Mouse (Mus musculus): ENCODE data around the gene Poldip2.

The Poldip2 gene

DNA sequence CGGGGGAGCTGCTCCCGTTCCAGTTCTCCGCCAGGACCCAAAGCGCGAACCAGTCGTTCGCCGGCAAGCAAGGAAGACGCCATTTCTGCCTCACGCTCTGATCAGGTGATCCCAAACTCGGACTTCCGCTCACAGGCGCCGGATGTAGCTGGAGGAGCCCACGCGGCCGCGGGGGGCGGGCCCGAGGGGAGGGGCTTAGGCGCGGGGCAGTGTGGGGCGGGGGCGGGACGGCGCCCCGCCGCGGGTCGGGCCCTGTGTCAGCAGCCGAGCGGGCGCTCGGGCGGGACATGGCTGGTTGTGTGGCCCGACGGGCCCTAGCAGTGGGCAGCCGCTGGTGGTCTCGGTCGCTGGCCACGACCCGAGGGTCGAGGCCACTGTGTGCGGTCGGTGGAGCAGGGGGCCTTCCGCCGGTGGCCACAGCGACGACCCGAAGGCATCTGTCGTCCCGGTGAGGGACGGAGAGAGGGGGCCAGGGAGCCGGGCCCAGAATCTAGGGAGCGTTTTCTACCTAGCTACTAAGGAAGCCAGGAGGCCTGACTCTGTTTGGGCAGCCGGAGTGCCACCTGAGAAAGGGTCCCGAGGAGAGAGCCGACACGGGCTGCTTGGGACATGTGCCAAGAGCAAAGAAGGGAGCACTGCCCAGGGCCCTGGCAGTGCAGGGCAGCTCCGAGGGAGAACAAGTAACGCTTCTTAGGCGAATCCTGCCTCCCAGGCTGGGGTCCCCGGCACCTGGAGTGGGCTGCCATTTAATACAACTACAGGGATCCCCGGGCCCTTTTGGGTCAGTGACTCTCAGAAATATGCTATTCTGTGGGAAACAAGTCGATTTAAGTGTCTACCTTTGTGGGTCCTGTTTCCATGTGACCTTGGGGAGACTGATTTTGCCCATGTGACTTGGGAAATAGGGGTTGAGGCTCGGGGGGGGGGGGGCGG, at the start of gene Poldip2, which contains the start of gene Tmem199:
TSS of gene Poldip2 (plus strand) at position 169 of the 933 bp plus-strand sequence.
TSS of gene Tmem199 (minus strand) at position 148 of the 933 bp plus-strand sequence.
- peak; percentile 85 to 89 for DNase-seq (ENCODE audit: low spot score in 2 of 2)

DNA sequence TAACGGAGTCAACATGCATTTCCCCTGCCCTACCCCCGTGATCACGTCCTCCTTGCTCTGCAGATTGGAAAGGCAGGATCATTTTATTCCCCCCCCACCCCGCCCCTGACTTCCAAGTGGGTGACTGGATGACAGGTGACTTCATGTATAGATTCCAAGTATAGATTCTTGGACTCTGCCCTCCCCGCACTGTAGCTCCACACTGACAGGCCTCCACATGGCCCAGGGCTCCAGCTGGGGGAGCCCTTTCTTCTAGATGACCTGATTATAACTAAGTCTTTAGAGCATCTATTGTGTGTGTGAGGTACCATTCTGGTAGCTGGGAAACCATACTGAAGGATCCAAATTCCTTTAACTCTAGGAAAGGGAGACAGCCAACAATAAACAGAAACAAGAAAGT, 49.3 kb upstream of the Poldip2 start:
- DNase-seq (ENCODE audit: low spot score in 2 of 2), result no peak

GRCm38 (mm10) chr11:78463286-78464036, 48.5 kb upstream of the Poldip2 start:
- no peak for DNase-seq (ENCODE audit: low spot score in 2 of 2)

DNA sequence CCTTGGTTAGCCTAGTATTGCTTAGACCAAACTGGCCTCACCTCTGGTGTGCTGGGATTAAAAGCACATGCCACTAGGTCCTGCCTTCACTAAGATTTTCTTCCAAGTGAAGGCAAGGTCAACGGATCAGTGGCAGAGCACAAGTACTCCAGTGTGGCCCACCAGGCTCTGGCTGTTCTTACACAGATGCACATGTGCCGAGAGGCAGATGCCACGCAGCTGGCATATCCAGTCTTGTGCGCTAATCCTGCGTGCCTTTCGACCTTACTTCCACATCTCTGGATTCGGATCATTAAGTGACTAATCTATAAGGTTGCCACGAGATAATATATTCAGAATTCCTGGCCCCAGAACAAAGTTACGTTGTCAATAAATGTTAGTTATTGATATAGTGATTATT, 46.9 kb upstream of the Poldip2 start:
- DNase-seq (ENCODE audit: low spot score in 2 of 2), result no peak

- peak; percentile 72 to 73 for DNase-seq (ENCODE audit: low spot score in 2 of 2)
These were observed 46.3 kb upstream of the Poldip2 start, which contains the start of gene Slc46a1 for GRCm38 (mm10) chr11:78465568-78466180. Gene Slc46a1 (plus strand): TSS chr11:78465697.

GRCm38 (mm10) chr11:78466242-78466912, 45.6 kb upstream of the Poldip2 start:
- DNase-seq (ENCODE audit: low spot score in 2 of 2), result no peak

DNA sequence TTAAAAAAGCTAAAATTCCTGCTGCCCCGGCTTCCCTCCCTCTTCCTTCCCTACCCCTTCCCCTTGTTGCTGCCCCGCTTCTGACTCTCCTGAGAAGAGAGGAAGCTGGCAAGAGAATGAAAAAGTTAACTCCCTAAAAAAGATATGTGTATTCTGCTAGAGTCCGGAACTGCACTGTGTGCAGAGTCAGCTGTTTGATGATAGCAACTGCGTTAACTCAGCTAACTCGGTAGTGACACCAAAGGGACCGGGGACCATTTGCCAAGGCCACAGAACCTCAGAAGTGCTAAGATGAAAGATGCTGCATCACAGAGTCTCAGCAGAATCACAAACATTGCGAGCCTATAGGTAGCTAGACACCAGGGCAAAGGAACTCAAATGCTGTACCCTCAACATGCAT, 44.5 kb upstream of the Poldip2 start:
- no peak for DNase-seq (ENCODE audit: low spot score in 2 of 2)

GRCm38 (mm10) chr11:78467932-78468331, 44.1 kb upstream of the Poldip2 start:
- DNase-seq (ENCODE audit: low spot score in 2 of 2), result no peak

DNA sequence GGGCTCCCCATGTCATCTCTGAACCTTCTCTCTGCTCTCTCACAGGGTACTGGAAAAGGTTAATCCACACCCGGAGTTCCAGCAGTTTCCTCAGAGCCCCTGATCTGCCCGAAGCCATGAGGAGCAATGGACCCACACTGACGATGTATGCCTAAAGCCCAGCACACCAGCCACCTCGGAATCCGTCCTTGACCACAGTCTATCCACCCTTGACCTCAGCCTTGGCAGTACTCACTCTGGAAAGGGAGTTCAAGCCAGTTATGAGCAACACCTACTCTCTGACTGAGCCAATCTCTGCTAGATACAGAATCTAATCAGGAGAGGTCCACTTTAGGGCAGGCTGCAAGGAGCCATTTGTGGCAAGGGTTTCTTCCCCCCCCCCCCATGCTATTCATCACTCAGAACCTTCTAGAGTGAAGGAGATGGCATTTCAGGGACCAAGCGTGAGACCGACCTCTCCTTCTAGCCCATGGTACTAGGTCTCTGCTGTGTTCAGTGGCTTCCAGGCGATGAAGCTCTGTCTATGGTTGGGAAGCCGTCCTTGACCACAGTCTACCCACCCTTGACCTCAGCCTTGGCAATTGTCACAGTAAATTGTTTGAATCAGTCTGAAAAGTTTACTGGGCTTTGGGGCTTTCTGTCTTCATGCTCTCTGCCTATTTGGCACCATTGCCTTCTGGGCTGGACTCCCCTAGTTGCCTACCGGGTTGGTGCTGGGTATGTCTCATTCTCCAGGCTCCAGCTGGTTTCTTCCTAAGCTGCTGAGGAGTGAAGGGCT, 40.5 kb upstream of the Poldip2 start:
- DNase-seq (ENCODE audit: low spot score in 2 of 2), result no peak

GRCm38 (mm10) chr11:78475289-78475688, 36.7 kb upstream of the Poldip2 start:
- no peak for DNase-seq (ENCODE audit: low spot score in 2 of 2)

GRCm38 (mm10) chr11:78483639-78484038, 28.4 kb upstream of the Poldip2 start:
- DNase-seq (ENCODE audit: low spot score in 2 of 2), result no peak

DNA sequence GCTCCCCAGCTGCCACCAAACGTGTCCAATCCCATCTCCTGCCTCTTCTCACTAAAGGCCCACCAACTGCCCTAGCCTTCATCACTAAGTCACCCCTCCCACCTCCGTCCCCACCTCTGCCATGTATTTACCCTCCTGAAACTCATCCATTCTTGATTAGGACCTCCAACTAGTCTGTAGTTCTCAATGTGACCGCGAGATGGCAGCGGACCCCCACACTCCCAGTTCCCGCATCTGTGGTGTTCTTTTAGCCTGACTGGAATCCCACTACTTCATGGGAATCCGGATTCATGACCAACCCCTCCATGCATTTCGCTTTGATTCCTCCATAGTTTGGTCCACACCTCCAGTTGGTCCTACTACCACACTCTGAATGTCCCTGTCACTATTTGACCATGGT, 23.8 kb upstream of the Poldip2 start:
- DNase-seq (ENCODE audit: low spot score in 2 of 2), result peak; percentile 69 to 83

DNA sequence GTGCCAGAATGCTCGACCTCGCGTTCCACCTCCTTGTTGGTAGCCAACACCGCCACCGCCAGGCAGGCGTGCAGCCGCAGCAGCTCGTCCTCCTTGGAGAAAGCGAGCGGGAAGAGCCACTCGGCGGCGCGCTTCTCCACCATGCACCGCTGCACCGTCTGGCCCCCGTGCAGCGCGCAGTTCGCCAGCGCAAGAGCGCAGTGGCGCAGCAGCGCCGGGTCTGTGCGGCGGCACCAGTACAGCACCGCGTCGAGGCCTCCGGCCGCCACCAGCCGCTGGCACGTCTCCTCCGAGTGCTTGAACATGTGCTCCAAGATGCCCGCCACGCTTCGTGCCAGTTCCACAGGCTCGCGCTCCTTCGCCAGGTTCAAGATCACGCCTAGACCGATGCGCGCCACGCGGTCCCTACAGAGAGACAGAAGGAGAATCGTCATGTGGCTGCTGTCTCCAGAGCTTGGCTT, 21.2 kb upstream of the Poldip2 start:
- DNase-seq (ENCODE audit: low spot score in 2 of 2), result peak; percentile 47 to 66

DNA sequence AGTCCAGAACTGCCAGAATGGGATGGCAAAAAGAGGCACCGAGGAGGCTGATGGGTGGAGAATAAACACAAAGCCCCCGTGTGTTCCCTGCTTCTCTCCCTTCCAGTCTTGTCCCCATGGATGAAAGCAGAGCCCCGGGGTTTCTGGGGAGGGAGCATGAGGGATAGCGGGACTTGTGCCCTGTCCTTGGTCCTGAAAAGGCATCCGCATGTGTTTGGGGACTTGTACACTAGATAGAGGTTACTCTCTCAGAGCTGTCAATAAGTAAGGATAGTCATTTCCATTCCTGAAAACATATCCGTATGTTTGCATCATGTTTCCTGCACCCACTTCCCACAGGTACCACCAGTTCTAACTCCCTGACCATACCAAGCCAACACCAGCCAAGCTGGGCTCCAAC, 16.1 kb upstream of the Poldip2 start:
- DNase-seq (ENCODE audit: low spot score in 2 of 2), result no peak

- peak; percentile 52 to 54 for DNase-seq (ENCODE audit: low spot score in 2 of 2)
These were observed 14.9 kb upstream of the Poldip2 start for GRCm38 (mm10) chr11:78497071-78497541.

- peak; percentile 96 for DNase-seq (ENCODE audit: low spot score in 2 of 2)
These were observed 14.2 kb upstream of the Poldip2 start, which contains the start of gene Sarm1 for GRCm38 (mm10) chr11:78497544-78498522. Gene Sarm1 (minus strand): TSS chr11:78497754.

DNA sequence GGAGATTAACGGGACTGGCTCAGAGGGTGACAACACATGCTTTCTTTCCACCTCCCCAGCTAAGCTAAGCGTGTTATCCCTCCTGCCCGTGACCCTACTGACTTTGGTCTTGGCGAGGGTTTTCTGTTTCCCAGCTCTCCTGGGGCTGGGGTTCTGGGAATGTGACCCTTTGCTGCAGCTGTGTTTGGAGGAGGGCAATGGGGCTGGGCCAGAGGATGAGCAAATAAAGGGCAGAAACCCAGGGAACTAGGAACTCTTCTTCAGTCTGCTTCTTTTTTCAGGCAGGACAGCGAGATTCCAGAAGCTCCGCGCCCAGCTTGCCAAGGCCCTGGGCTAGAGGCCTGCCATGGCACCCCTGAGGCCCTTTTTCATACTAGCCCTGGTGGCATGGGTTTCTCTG, 13.0 kb upstream of the Poldip2 start, which contains the start of gene Vtn:
TSS of gene Vtn (plus strand) at position 88 of the 400 bp plus-strand sequence.
- no peak for DNase-seq (ENCODE audit: low spot score in 2 of 2)

DNA sequence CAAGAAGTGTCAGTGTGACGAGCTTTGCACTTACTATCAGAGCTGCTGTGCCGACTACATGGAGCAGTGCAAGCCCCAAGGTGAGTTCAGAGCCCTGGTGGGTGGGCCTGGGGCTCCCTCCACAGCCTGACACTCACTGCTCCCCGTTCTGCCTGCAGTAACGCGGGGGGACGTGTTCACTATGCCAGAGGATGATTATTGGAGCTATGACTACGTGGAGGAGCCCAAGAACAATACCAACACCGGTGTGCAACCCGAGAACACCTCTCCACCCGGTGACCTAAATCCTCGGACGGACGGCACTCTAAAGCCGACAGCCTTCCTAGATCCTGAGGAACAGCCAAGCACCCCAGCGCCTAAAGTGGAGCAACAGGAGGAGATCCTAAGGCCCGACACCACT, 12.4 kb upstream of the Poldip2 start:
- DNase-seq (ENCODE audit: low spot score in 2 of 2), result no peak

DNA sequence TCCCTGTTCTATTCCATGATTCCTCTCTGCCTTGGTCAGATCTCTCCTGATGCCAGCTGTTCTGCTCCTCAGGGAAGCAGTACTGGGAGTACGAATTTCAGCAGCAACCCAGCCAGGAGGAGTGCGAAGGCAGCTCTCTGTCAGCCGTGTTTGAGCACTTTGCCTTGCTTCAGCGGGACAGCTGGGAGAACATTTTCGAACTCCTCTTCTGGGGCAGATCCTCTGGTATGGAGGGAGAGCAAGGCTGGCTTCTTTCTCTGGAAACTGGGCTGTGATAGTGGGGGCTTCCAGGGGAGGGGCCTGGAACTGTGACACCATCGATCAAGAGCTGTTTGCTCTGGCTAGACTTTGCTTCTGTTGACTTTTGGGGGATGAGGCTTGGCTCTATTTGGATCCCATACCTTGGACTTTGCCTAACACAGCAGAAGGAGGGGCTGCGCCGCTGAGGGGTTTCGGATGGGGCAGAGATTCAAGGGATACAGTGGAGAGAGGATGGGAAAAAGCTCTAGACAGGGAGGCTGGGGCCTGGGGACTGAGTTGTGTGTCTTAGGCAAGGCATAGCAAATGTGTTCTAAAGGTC, 11.3 kb upstream of the Poldip2 start:
- no peak for DNase-seq (ENCODE audit: low spot score in 2 of 2)

Data from frontal cortex, postnatal 36 days (tissue).